Mouse (Mus musculus) intestine, embryonic 15.5 days (tissue): ENCODE data around the gene Rfxank. TPM values are rescaled to one million over a fixed set of nuclear protein-coding genes. Genes with fewer than 3 reads are reported as not detected.

Source experiments
- ATAC-seq: fragments of 200-750 bp; cut with Nextera tagmentation; 2 replicates; pipeline ENCODE4 v1.8.0; 2017; ENCODE audit warnings: moderate TSS enrichment, moderate library complexity
- H3K27ac ChIP-seq: fragments of 300-500 bp; sonication (generic); 2 replicates; pipeline ENCODE4 v1.5.1; 2015; ENCODE audit warnings: mild to moderate bottlenecking, inconsistent platforms
- H3K27me3 ChIP-seq: fragments of 300-500 bp; sonication (generic); replicated peaks from 2 replicates; pipeline ENCODE4 v1.6.1; 2015; ENCODE audit warnings: inconsistent platforms
- H3K36me3 ChIP-seq: fragments of 300-500 bp; sonication (generic); 2 replicates; pipeline ENCODE4 v1.6.1; 2015; ENCODE audit warnings: inconsistent platforms
- H3K4me1 ChIP-seq: fragments of 300-500 bp; sonication (generic); replicated peaks from 2 replicates; pipeline ENCODE4 v1.6.1; 2015; ENCODE audit warnings: inconsistent platforms
- H3K4me2 ChIP-seq: fragments of 300-500 bp; sonication (generic); replicated peaks from 2 replicates; pipeline ENCODE4 v1.6.1; 2015; ENCODE audit warnings: mild to moderate bottlenecking, inconsistent platforms
- H3K4me3 ChIP-seq: fragments of 300-500 bp; sonication (generic); replicated peaks from 2 replicates; pipeline ENCODE4 v1.5.1; 2015; ENCODE audit warnings: inconsistent platforms
- H3K9ac ChIP-seq: fragments of 300-500 bp; sonication (generic); 2 replicates; pipeline ENCODE4 v1.6.1; 2015; ENCODE audit warnings: inconsistent platforms
- H3K9me3 ChIP-seq: fragments of 300-500 bp; sonication (generic); 2 replicates; pipeline ENCODE4 v1.6.1; 2016; ENCODE audit warnings: inconsistent platforms
- WGBS: fragments of 180-500 bp; shearing (Covaris S2); methylation state at CpG from one replicate; pipeline ENCODE4 v1.1.7; 2015; 5-methylcytosine and 5-hydroxymethylcytosine counted together
- polyA plus RNA-seq: library from polyadenylated mRNA; unstranded; fragments of >200 nt; fragmentation: Nextera tagmentation; extraction: Ambion mirVana; gene quantifications from 2 replicates; pipeline ENCODE4 v1.2.1, GENCODE M21; 2015

Rfxank gene
- polyA plus RNA-seq, 1 experiment from 2014 or later, result 12.3 TPM

DNA sequence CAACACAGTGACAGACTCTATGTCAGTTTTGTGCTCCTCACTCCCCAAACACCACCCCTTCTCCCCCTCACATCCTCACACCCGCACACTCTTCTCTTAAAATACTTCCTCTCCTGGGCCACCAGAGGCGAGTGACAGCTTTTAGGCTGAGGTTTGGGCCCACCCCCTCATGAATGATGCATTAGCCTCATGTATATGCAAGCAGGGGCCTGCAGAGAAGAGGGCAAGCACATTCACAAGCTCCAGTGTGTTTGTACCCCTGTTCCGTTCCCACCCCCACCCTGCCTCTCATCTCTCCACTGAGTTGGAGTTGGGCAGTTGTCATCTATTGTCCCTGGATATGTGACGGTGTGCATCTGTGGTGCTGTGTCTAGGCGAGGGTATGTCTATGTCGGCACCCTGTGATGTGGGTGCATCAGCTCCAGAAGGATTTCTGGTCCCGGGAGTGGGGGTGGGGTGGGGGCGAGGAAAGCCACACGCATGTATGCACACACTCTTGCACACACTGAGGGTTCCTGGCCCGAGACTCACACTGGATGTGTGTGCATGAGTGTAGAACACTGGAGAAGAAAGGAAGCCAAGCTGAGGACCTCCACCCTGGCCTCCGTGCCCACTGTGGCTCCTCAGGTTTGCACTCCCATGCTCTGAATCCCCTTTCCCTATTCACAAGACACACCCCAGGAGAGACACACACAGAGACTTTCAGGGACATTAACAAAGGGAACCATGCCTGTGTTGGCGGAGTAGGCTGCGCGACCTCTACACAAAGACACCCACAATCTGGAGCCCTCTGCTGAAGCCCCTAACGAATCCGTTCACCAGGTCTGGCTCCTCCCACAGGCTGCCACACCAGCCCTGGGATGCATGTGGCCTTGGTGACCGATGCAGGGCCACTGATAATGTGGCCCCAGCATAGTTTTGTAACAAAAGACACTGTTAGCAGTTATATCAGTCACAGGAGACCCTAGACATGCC lies 19.9 kb downstream of the Rfxank start:
- Histone ChIP-seq H3K9ac (no peak overlapping the region), H3K27me3 (peaks cover 57% of the 10 kb centered on the region), H3K4me3 (no peak overlapping the region), H3K9me3 (no peaks in the 10 kb centered on the region), H3K27ac (no peak overlapping the region), H3K36me3 (no peaks in the 10 kb centered on the region), H3K4me2 (no peak overlapping the region), H3K4me1 (peaks cover 5% of the 10 kb centered on the region; the same call in 1 of the 2 replicates)
- 17% methylated on average over 17 of the region's 17 CpGs for WGBS
- ATAC-seq, result no peak

GRCm38 (mm10) chr8:70117611-70118010 lies 21.3 kb downstream of the Rfxank start:
- WGBS, result 7% methylated on average over 9 of the region's 9 CpGs
- 0 out of 2 replicates have a peak, but pooled peaks have one; percentile 42 for ATAC-seq
- peaks cover 71% of the 10 kb centered on the region for H3K27me3 ChIP-seq

GRCm38 (mm10) chr8:70114892-70115291 lies 24.1 kb downstream of the Rfxank start:
- no peak for ATAC-seq
- no peaks in the 10 kb centered on the region for H3K36me3 ChIP-seq
- no peak overlapping the region for H3K27ac ChIP-seq
- H3K27me3 ChIP-seq, result peaks cover 86% of the 10 kb centered on the region
- H3K4me2 ChIP-seq, result no peak overlapping the region
- WGBS, result 70% methylated on average over 13 of the region's 13 CpGs
- H3K9ac ChIP-seq, result no peak overlapping the region
- no peak overlapping the region for H3K4me3 ChIP-seq
- H3K9me3 ChIP-seq, result no peaks in the 10 kb centered on the region
- peaks cover 4% of the 10 kb centered on the region; the same call in 1 of the 2 replicates for H3K4me1 ChIP-seq

More at GRCm38 (mm10) chr8:70117611-70118010, 21.3 kb downstream of the Rfxank start:
- H3K27ac ChIP-seq, result no peak overlapping the region
- no peak overlapping the region for H3K4me2 ChIP-seq
- peaks cover 5% of the 10 kb centered on the region; the same call in 1 of the 2 replicates for H3K4me1 ChIP-seq
- no peak overlapping the region for H3K4me3 ChIP-seq
- H3K9me3 ChIP-seq, result no peaks in the 10 kb centered on the region
- H3K9ac ChIP-seq, result no peak overlapping the region
- no peaks in the 10 kb centered on the region for H3K36me3 ChIP-seq

DNA sequence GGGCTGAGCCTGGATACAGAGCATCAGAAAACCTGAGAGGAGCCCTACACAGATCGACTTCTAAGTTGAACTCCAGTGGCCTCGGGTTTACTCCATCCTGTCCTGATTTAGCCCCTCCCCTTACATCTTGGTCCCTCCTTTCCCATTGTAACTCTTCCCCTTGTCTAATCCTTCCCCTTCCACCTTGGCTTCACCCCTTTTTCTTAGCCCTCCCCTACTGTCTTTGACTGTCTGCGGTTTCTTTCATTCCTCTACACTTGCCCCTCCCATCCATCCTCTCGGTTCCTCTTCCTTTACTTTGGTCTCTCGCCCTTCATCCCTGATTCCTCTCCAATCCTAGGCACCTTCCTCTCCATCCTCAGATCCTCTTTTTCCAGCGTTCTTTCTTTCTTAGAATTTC lies 24.5 kb downstream of the Rfxank start:
- WGBS, result 23% methylated on average over 6 of the region's 6 CpGs
- no peak overlapping the region for H3K4me2 ChIP-seq
- no peak overlapping the region for H3K9ac ChIP-seq
- H3K27me3 ChIP-seq, result peaks cover 86% of the 10 kb centered on the region
- no peak overlapping the region for H3K27ac ChIP-seq
- H3K9me3 ChIP-seq, result no peaks in the 10 kb centered on the region
- H3K36me3 ChIP-seq, result no peaks in the 10 kb centered on the region
- H3K4me3 ChIP-seq, result no peak overlapping the region
- ATAC-seq, result no peak
- peaks cover 4% of the 10 kb centered on the region; the same call in 1 of the 2 replicates for H3K4me1 ChIP-seq

DNA sequence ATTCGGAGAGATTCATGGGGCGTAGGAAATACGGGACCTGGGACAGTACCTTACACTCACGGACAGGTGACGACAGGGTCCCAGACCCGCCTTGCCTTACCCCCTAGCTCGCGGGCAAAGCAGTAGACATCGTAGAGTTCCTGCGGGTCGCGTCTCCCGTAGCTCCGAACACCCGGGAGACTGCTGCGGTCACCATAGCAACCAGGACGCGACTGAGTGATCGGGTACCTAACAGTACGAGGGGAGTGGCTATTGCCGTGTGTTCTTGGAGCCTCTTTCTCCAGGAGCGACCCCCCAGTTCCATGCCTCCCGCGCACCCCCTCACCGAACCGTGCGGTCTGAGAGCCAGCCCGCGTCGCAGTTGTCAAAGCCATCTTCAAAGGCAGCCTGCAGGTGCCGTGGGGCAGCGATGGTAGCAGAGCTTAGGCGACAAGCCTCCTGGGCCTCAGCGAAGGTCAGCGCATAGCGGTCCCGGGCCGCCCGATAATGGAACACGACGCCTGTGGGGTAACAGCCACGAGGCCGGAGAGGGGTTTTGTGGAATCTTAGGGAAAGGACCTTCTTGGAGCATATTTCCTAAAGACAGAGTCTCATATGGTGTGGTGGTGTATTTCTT lies 26.4 kb downstream of the Rfxank start:
- no peaks in the 10 kb centered on the region for H3K9me3 ChIP-seq
- H3K27ac ChIP-seq, result no peak overlapping the region
- no peak overlapping the region for H3K4me3 ChIP-seq
- no peak overlapping the region; the same call in 1 of the 2 replicates for H3K4me2 ChIP-seq
- WGBS, result 9% methylated on average over 43 of the region's 43 CpGs
- H3K9ac ChIP-seq, result no peak overlapping the region
- H3K27me3 ChIP-seq, result peaks cover 72% of the 10 kb centered on the region
- peaks cover 4% of the 10 kb centered on the region; the same call in 1 of the 2 replicates for H3K4me1 ChIP-seq
- H3K36me3 ChIP-seq, result no peaks in the 10 kb centered on the region
- no peak for ATAC-seq

- ATAC-seq, result no peak
- H3K27ac ChIP-seq, result no peak overlapping the region
- H3K36me3 ChIP-seq, result no peaks in the 10 kb centered on the region
- H3K4me3 ChIP-seq, result no peak overlapping the region
- 48% methylated on average over 23 of the region's 23 CpGs for WGBS
- H3K9me3 ChIP-seq, result no peaks in the 10 kb centered on the region
- no peak overlapping the region for H3K4me2 ChIP-seq
- peaks cover 4% of the 10 kb centered on the region; the same call in 1 of the 2 replicates for H3K4me1 ChIP-seq
- H3K27me3 ChIP-seq, result peaks cover 61% of the 10 kb centered on the region
- H3K9ac ChIP-seq, result no peak overlapping the region
Observed at GRCm38 (mm10) chr8:70111192-70111795, 27.7 kb downstream of the Rfxank start.

DNA sequence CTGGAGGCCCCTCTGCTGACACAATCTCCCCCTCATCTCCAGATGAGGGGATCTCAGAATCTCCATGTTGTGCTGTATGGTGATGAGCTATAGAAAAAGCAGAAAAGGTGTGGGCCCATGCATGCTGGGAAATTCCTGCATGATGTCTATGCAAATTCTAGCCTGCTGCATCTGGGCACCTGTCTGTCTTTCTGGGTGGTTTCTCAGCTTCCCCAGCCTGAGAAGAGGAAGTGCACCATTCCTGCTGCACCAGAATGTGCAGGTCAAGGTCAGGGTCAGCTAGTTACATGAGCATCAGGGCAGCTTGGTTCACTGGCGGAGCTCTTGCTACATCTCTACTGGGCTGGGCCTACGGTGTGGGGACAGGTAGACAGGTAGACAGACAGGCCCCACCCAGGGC lies 28.5 kb downstream of the Rfxank start:
- Histone ChIP-seq H3K9me3 (no peaks in the 10 kb centered on the region), H3K27me3 (peaks cover 61% of the 10 kb centered on the region), H3K4me3 (no peak overlapping the region), H3K4me2 (no peak overlapping the region), H3K36me3 (no peaks in the 10 kb centered on the region), H3K27ac (no peak overlapping the region), H3K9ac (no peak overlapping the region), H3K4me1 (peaks cover 4% of the 10 kb centered on the region; the same call in 1 of the 2 replicates)
- 72% methylated on average over 2 of the region's 2 CpGs for WGBS
- ATAC-seq, result no peak

- H3K27me3 ChIP-seq, result peaks cover 9% of the 10 kb centered on the region
- no peaks in the 10 kb centered on the region for H3K4me1 ChIP-seq
- no peaks in the 10 kb centered on the region for H3K9me3 ChIP-seq
- H3K4me2 ChIP-seq, result no peak overlapping the region
- H3K27ac ChIP-seq, result no peak overlapping the region
- ATAC-seq, result no peak
- no peak overlapping the region for H3K9ac ChIP-seq
- H3K4me3 ChIP-seq, result no peak overlapping the region
- H3K36me3 ChIP-seq, result no peaks in the 10 kb centered on the region
- 74% methylated on average over 7 of the region's 7 CpGs for WGBS
Observed at GRCm38 (mm10) chr8:70104922-70105321, 34.0 kb downstream of the Rfxank start.

DNA sequence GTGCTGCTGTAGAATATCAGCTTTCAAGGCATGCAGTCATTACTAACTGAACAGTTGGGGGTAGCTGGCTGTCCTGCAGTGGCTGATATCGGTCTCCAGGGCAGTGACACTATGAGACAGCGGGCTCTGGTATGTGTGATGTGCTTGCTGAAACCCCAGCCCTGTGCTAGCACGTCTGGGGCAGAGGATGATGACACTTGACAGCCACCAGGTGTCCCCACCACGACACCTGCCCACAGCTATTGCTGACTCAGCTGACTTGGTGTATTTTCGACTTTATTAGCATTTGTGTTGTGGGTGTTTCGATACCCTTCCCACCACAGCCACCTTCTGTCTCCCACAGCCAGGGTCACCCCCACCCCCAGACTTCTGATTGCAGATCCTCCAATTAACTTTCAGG lies 34.4 kb downstream of the Rfxank start:
- Histone ChIP-seq H3K4me2 (no peak overlapping the region), H3K4me1 (no peaks in the 10 kb centered on the region), H3K9ac (no peak overlapping the region), H3K4me3 (no peak overlapping the region), H3K27me3 (peaks cover 5% of the 10 kb centered on the region), H3K27ac (no peak overlapping the region), H3K9me3 (no peaks in the 10 kb centered on the region), H3K36me3 (no peaks in the 10 kb centered on the region)
- peak; percentile 63; the same call in 1 of the 2 replicates for ATAC-seq
- WGBS, result 13% methylated on average over 6 of the region's 6 CpGs

DNA sequence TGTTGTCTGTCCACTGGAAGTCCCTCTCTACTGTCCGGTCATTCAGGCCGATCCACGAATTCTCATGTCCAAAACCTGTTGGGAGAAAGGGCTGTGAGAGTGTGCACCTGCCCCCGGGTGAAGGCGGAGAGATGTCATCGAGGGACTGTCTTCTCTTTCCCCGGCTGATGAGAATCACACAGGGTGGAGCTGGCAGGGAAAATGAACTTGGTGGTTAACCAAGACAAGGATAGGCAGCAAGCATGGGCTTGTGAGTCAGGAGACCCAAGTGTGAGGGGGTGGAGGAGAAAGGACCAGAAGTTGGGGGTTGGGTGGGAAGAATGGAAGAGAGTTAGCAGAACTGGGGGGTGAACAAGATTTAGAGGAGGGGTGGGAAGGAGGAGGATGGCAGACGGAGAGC lies 38.7 kb downstream of the Rfxank start:
- Histone ChIP-seq H3K9ac (no peak overlapping the region), H3K9me3 (0 out of 2 replicates have a peak, but pooled peaks cover 2% of the 10 kb centered on the region), H3K4me2 (no peak overlapping the region), H3K4me3 (no peak overlapping the region), H3K36me3 (no peaks in the 10 kb centered on the region), H3K27me3 (0 out of 2 replicates have a peak, but pooled peaks cover under 1% of the 10 kb centered on the region), H3K4me1 (no peaks in the 10 kb centered on the region), H3K27ac (no peak overlapping the region)
- 84% methylated on average over 8 of the region's 8 CpGs for WGBS
- no peak for ATAC-seq

DNA sequence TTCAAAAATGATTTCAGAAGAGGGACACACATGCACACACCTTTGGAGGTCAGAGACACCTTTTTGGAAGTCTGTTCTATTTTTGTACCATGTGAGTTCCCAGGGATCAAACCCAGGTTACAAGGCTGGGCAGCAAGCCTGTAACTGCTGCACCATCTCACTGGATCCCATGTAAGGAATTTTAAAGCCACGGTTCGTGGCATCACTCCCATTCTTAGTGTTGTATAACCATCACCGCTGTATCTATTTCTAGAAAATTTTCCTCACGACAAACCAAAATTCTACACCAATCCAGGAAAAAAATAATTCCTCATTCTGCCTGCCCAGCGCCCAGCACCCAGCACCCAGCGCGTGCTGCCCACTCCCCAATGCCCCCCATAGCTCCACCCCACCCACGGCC lies 39.7 kb downstream of the Rfxank start:
- WGBS, result 70% methylated on average over 8 of the region's 8 CpGs
- no peak overlapping the region for H3K4me2 ChIP-seq

GRCm38 (mm10) chr8:70092786-70093185 lies 46.2 kb downstream of the Rfxank start:
- peaks cover 45% of the 10 kb centered on the region for H3K27me3 ChIP-seq
- H3K9me3 ChIP-seq, result 0 out of 2 replicates have a peak, but pooled peaks cover under 1% of the 10 kb centered on the region
- H3K36me3 ChIP-seq, result no peaks in the 10 kb centered on the region
- no peak overlapping the region for H3K4me3 ChIP-seq
- ATAC-seq, result no peak
- H3K9ac ChIP-seq, result no peak overlapping the region
- peaks cover 6% of the 10 kb centered on the region for H3K4me1 ChIP-seq
- no peak overlapping the region for H3K4me2 ChIP-seq
- 54% methylated on average over 8 of the region's 8 CpGs for WGBS
- H3K27ac ChIP-seq, result no peak overlapping the region

More for the DNA sequence above, 39.7 kb downstream of the Rfxank start:
- H3K9me3 ChIP-seq, result 0 out of 2 replicates have a peak, but pooled peaks cover 2% of the 10 kb centered on the region
- no peak overlapping the region for H3K9ac ChIP-seq
- no peak for ATAC-seq
- peaks cover 7% of the 10 kb centered on the region for H3K27me3 ChIP-seq
- H3K4me1 ChIP-seq, result no peaks in the 10 kb centered on the region
- H3K36me3 ChIP-seq, result no peaks in the 10 kb centered on the region
- H3K4me3 ChIP-seq, result no peak overlapping the region
- no peak overlapping the region for H3K27ac ChIP-seq
